Mouse (Mus musculus) adrenal gland, adult 8-10 months (tissue): ENCODE measurements around the gene Gcc2. TPM values are rescaled to one million over a fixed set of nuclear protein-coding genes. Genes with fewer than 3 reads are reported as not detected.
"Not testable (repeated sequence)": the region's sequence is repeated elsewhere in the genome, so short reads cannot be mapped to it uniquely, and the experiment has no call there.

ENCODE experiments used
- DNase-seq: peaks from one replicate; pipeline ENCODE4 v3.0.0; 2022
- total RNA-seq, 4 experiments: library from RNA; stranded (reverse); gene quantifications; 2 replicates each; pipeline ENCODE4 v1.2.4; 2022

The Gcc2 gene
- total RNA-seq: 10 to 100 TPM; 49.4 to 60.0 (median 54.1) TPM

DNA sequence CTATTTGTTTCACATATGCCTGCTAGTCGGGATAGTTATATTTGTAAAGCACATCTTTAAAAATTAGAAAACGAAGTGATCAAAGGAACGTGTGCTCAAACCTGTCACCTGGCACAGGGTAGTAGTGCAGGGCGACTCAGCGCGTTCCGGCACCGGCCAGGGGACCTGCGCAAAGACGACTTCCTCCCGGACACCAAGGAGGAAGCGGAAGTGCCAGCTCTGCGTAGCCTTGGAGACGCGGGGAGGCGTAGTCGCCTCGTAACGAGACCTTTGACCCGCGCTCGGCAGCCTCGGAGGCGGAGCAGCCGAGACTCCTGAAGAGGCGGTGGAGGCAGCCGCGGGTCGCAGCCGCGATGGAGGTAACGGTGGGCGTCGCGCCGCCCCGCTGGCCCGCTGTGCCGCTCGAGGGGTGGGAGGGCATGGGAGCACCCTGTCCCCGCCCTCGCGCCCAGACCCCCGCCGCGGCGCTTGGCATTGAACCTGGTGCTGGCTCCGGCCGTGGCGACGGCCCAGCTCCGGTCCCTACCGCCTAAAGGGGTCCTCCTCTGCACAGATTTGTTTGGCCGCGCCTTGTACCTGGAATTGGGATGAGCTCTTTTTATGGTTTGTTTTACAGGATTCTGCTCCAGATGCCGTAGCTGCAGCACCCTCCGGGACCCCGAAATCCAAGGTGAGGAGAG, at the start of gene Gcc2:
Gene Gcc2 (plus strand): TSS at position 285 of the 680 bp plus-strand sequence.
- DNase-seq: peak; percentile 92

DNA sequence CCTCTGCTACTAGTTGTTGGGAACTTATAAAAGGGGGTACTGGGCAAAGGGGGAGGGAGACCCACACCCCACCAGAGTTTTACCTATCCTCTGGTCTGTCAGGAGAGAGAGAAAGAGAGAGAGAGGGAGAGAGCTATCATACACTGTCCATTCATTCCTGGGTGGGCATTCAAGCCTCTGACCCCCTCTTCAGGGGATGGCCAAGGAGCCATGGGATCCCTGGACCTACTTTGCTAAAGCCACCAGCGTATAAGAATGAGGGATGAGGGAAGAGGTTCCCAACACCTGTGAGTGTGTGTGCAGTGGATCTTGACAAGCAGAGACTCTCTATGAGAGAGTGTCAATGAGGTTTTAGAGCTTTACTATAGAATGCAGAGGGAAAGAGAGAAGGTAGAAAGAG, 49.3 kb upstream of the Gcc2 start:
- DNase-seq: no peak

DNA sequence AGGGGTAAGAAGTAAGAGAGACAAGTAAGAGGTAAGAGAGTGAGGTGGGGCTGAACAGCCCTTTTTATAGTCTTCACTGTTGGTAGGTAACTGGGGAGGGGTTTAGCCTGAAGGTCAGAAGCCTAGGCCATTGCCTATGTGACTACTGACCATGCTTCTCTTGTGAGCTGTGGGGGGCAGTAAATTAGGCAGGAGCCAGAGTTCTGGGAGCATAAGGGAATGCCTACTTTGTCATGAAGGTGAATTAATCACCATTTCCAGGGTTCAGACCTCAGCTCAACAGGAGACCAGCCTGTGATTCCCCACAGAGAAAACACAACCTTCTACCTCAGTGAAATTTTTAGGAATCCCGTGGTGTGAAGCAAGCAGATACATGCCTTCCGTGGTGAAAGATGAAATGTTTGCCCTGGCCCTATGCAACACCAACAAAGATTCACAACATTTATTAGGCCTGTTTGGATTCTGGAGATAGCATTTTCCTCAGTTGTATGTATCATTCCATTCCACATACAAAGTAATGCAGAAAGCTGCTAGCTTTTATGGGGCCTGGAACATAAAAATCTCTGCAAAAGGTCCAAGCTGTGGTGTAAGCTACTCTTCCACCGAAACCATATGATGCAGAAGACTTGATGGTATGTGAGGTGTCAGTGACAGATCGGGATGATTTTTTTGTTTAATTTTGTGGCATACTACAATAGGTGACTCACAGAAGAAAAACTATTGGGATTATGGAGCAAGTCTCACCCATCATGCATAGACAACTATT, 48.5 kb upstream of the Gcc2 start:
- DNase-seq: no peak

DNA sequence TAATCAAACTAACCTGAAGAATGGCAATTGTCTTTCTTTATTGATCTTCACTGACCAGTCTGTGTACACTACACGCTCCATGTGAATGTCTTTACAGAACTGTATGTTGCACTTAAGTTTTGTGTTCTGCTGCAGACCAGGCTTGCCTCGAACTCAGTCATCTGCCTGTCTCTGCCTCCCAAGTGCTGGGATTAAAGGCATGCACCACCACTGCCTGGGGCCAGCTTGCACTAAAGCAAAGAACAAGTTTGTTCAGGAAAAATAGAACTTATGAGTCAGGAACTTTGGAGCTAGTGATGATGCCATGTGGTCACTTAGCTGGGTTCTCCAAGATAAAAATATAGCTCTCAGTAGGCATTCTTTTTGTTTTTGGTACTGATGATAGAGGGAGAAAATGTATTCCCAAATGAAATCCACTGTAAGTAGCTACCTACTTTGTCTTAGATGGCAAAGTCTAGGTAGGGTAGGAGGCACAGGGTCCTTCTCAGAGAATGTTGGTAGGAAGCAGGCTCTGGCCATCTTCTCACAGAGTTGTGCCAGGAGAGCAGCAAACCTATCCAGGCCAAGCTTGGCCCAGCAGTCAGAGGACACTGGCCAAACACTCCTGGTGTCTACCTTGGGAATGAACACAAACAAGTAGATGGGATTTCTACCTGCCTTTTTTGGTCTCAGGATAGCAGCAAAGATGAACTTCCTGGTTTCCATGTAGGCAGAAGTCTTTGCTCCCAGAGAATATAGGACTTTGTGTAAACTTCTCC, 45.4 kb upstream of the Gcc2 start:
- no peak for DNase-seq

DNA sequence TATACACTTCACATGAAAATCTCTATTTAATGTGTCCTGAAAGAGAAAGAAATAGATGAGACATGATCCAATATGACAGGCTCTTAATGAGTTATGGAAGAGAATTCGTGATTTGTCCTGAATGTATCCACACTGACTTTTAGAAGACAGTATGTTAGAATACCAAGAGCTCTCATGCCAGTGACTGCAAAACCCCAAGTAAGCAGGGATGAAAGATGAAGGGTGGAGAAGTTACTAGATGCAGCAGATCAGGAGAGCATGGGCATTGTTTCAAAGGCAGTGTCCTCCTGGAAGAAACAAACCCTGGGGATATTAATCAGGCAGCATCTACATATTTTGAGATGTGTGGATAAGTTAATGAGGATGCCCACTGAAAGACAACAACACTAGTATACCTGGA, 44.8 kb upstream of the Gcc2 start:
- DNase-seq: no peak

DNA sequence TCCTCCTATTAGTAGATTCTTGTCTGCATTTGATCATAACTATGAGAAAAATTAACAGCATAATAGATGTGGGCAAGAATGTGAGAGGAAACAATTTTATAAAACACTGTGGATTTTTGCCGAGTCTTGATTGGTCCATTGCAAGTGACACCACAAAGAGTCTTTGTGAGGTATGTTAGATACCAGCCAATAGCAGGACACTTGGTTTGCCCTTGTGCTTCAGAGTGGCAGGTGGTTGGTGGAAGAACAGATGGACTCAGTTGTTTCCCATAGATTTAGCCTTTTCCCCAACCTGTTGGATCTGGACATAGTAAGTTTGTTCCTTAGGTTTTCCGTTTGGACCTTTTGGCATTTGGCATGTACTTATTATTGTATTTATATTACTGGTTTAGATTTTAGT, 44.1 kb upstream of the Gcc2 start:
- DNase-seq: no peak

DNA sequence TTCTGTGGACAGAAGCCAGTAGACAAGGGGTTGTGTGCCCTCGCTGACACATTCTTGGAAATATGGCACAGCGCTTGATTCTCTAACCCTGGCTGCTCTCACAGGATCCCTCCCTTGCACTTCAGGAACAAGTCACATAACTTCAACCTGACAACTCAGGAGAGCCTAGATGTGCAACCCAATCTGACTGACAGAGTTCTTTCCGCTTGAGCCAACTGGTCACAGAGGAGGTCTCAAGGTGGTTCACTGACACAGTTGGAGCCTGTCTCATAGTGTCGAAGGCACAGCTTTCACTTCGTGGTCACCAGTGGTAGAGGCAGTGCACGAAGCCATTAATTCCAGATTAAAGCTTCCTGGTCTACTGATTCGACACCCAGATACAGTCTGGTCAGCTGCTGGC, 43.1 kb upstream of the Gcc2 start:
- DNase-seq: no peak

DNA sequence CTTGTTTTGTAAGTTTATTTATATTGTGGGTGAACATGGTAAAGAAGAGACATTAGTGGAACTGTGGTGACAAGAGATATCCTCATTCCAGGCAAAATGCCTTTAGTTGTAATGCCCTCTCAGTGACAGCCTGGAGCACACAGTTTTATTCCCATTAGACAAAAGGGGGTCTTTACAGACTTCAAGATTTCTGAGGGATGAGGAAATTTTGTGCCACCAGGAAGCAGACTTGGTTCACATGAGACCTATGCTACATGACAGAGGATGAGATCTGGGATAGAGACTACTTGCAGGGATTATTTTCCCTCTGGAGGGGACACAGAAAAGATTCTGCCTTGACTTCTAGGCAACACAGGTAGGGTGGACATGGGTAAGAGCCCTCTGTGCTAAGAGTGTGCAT, 40.8 kb upstream of the Gcc2 start:
- DNase-seq: no peak

DNA sequence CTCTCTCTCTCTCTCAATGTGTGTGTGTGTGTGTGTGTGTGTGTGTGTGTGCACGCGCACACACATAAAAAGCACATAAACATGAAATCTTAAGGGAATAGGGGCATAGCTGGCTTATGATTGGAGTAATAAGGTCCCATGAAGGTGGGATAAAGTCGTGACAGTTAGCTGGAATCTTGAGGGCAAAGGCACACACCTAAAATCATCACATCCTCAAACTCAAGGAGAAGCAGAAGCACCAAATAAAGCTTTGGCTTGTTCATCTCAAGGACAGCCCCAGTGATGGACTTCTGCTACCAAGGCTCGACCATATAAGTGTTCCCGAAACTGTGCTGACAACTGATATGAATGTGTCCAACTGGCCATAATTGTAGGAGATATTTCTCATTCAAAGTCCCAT, 40.4 kb upstream of the Gcc2 start:
- no peak for DNase-seq

DNA sequence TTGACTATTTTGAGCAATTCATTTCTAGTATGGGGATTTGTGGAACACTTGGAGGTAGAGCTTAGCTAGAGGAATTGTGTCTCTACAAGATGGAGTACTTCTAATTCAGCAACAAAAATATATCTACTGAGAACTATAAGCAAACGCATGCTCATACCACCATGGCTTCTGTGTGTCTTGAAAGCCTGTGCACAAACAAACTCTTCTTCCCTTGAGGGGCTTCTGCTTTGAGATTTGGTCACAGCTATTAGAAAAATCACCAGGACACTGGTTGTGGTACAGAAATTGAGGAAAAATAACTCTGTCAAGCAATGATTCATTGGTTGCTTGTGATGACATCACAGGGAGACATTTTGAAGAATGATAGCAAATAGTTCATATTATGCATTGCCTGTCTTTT, 39.9 kb upstream of the Gcc2 start:
- DNase-seq: no peak

DNA sequence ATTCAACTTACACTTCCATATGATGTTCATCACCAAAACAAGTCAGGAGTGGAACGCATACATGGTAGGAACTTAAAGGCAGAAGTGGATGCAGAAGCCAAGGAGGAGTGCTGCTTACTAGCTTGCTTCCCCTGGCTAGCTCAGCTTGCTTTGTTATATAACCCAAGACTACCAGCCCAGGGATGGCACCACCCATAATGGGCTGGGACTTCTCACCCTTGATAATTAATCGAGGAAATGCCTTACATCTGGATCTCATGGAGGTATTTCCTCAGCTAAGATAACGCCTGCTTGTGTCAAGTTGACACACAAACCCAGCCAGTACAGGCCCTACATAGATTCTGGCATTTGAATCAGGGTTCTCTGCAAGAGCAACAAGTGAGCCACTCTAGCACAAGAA, 37.9 kb upstream of the Gcc2 start:
- no peak for DNase-seq

DNA sequence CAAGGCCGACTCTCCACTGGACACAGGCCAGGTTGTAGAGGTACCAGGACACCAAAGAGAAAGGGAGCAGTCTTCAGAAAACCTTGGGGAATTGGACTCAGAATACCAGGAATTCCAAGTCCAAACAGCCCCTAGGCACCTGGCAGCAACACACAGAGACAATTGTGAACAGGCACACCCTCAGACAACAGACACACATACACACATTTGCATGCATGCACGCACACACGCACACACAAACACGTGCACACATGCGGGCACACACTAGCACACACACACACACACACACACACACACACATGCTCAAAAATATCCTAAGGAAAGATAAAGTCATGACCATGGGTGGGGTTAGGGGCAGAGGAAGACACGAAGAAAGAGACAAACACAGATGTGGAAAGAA, 34.6 kb upstream of the Gcc2 start:
- no peak for DNase-seq

DNA sequence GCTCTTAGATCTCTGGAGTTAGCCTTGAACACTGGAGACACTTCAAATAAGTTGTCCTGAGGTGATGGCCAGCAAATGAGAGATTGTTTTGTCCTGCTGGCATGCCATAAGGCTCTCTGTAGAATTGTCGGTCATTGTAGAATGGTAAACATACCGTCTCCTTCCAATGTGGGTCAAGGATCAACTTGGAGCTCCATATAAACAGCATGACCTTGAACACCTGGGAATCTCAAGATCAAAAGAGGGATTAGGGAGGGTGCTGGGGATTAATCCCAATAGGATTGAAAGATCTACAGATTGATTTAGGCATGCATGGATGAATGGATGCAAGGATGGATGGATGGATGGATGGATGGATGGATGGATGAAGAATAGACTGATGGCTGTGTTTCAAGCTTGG, 33.7 kb upstream of the Gcc2 start:
- not testable (repeated sequence) for DNase-seq

DNA sequence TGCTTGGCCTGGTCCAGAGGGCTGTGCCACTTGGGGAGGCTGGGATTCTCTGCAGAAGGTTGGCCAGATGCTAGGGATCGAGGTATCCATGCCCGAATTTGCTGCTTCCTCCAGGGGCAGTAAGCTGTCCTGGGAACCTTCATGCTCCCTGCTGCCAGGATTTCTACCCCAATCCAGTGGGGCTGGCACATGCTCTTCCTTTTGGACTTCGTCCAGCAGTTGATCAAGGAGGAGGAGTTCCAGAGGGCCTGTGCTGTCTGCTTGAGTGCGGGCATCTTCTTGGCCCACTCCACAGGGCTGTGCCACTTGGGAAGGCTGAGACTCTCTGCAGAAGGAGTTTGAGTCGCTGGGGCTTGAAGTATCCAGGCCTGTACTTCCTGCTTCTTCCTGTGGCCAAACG, 32.1 kb upstream of the Gcc2 start:
- DNase-seq: not testable (repeated sequence)

DNA sequence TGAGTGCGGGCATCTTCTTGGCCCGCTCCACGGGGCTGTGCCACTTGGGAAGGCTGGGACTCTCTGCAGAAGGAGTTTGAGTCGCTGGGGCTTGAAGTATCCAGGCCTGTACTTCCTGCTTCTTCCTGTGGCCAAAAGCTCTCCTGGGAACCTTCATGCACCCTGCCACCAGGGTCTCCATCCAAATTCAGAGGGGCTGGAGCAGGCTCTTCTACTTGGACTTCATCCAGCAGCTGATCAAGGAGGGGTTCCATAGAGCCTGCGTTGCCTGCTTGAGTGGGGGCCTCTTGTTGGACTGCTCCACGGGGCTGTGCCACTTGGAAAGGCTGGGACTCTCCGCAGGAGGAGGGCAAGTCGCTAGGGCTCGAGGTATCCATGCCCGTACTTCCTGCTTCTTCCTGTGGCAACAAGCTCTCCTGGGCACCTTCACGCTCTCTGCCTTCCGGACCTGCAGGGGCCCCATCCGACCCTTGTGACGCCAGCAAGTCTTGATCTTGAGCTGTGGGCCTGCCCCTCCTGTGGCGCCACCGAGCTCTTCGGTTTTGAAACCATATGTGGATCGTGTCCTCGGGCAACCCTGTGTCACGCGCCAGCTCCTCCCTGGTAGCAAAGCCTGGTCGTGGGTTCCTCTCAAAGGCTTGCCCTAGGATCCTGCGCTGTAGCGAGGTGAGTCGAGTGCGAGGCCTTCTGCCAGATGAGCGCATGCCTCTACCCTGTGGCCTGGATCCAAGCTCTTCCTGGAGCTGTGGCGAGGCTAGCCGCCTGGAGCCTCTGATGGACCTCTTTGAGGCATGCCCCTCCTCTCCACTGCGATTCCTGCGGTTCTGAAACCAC, 31.1 kb upstream of the Gcc2 start:
- peak; percentile 64 for DNase-seq

DNA sequence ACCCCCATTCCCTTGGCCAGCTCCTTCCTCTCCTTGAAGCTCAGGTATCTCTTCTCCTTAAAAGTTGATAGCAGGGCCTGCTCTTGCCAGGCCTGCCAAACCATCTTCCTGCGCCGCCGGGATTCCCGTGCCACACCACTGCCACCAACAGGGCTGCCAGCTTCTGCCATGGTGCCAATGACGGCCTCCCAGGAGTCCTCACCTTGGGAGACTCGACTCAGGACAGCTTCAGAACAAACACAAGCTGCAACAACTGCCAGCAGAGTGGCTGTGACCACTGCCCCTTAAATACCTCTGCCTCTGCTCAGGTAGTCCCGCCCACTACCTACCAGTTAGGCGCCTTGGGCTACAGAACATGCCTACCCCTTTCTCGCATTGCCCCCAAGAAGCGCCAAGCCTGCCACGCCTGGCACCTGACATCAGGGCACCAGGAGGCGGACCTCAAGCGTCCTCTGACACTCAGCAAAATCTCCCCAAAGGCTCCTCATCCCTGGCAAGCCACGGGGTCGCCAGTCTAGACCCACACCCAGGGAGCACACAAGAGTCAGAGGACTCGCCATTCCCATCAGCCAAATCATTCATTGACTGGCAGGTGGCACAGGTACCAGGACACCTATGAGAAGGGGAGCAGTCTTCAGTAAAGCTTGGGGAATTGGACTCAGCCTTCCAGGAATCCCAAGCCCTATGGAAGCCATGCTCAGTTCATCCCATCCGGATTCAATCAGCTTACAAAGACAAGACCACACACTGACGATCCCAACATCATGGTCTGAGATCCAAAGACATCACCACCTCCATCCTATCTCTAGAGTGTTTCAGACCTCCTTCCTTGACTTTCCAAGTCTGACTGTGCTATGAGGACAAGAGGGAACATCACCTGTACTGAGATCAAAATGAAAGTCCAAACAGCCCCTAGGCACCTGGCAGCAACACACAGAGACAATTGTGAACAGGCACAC, 30.2 kb upstream of the Gcc2 start, which contains the start of gene AW822073:
Gene AW822073 (minus strand): TSS at position 104 of the 959 bp plus-strand sequence.
- not testable (repeated sequence) for DNase-seq

DNA sequence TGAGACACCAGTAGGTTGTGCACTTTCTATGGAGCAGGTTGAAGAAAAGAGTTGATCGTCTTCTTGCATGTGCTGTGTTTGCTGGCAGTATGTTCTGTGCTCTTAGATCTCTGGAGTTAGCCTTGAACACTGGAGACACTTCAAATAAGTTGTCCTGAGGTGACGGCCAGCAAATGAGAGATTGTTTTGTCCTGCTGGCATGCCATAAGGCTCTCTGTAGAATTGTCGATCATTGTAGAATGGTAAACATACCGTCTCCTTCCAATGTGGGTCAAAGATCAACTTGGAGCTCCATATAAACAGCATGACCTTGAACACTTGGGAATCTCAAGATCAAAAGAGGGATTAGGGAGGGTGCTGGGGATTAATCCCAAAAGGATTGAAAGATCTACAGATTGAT, 28.9 kb upstream of the Gcc2 start:
- DNase-seq: not testable (repeated sequence)

DNA sequence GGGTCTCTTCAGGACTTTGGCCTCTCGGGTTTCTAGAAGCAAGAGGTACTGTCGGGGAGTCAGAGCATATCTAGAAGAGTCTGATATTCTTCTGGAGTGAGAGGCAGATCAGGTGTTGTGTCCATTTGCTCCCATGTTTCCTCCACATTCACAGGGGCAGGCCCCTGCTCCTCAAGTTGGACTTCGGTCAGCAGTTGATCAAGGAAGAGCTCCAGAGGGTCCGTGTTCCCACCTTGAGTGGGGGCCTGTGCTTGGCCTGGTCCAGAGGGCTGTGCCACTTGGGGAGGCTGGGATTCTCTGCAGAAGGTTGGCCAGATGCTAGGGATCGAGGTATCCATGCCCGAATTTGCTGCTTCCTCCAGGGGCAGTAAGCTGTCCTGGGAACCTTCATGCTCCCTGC, 27.5 kb upstream of the Gcc2 start:
- not testable (repeated sequence) for DNase-seq

DNA sequence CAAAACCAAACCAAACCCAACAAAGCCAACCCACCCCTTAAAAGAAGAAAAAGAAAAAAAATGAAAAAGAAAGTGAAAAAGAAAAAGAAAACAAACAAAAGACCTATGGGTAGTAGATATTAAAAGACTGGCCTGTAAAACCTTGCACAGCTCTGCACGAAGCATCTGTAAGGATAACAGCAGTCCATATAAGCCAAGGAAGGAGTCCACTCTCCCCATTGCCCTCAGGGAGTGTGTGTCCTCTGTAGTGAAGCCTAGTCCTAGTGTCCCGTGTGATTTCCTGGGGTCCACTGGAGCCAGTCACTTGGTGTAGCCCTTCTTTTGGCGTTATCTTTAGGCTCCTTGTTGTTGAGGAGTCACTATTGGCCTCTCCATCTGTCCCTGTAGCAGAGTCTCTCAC, 25.3 kb upstream of the Gcc2 start:
- DNase-seq: not testable (repeated sequence)

DNA sequence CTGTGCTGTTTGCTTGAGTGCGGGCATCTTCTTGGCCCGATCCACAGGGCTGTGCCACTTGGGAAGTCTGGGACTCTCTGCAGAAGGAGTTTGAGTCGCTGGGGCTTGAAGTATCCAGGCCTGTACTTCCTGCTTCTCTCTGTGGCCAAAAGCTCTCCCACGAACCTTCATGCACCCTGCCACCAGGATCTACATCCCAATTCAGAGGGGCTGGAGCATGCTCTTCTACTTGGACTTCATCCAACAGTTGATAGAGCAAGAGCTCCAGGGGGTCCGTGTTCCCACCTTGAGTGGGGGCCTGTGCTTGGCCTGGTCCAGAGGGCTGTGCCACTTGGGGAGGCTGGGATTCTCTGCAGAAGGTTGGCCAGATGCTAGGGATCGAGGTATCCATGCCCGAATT, 24.2 kb upstream of the Gcc2 start:
- peak; percentile 49 for DNase-seq
